24 mouse cellular contexts compared by ENCODE assay signal in the genomic region with DNA sequence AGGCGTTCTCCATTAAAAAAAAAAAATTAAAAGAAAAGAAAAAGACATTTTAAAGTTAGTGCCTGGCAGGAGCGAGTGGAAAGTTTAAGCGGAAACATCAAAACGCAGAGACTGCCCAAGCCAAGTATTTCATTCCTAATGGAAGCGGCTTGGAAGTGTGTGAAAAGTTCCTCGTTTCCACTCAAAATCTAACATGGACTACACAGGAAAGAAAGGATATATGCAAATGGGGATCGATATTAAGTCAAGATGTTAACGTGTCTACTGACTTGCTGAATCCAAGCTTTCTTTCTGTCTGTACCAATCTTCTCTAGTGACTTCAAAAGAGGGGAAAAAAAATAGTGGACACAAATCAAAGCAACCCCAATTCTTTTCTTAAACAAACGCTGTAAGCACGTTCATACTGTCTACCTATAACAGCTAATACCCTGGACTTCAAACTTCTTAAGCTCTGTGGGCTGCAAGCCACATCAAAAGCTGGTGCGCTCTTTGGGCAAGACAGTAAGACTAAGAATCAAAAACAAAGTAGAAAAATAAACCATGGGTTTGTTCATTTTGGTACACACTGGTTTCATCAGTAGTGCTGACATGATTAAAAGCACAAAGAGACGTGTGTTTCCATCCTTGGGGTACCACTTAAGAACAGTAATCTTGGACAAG. TPM values are rescaled to one million over a fixed set of nuclear protein-coding genes. Genes with fewer than 3 reads are reported as not detected.
A peak's percentile ranks its signal among the peaks of the same experiment; 100 is the strongest.
DNase-seq lines count a peak whose midpoint lies in the region; ATAC-seq and TF ChIP-seq lines count a peak whose summit lies in the region.
"Had no signal": no experiment of that assay in that cellular context is flagged by ENCODE, and none has a peak within 500 bp of the region (broad histone marks: within the 10 kb centered on the region; RNA-seq: fewer than 3 reads in every experiment).

No protein-coding gene starts in this region.

- DNase-seq in heart, adult 2 months = no peak
- no peak for DNase-seq in heart, postnatal 36 days
- peak; percentile 66 for DNase-seq in CD4-positive helper T cell, adult 2 months (ENCODE audit: low read depth, low spot score)
- DNase-seq in limb, embryonic 14.5 days (ENCODE audit: low spot score) = peak; percentile 73
- no peak for DNase-seq in midbrain, embryonic 14.5 days
- DNase-seq: adrenal gland, postnatal 25 days; cerebellum, adult 11-12 months; cerebellum, postnatal 25 days; embryo, embryonic 11 days; gastrocnemius, postnatal 14 days; kidney, adult 8-10 months; kidney, postnatal 25 days; lung, postnatal 14 days; retina, postnatal 1 day; thymus, postnatal 14 days had no signal

- H3K27me3 ChIP-seq in heart, adult 2 months (ENCODE audit: control insufficient read depth, insufficient read depth, low read length) = no peaks in the 10 kb centered on the region
- no peaks in the 10 kb centered on the region for H3K27me3 ChIP-seq in limb, embryonic 14.5 days (ENCODE audit: control insufficient read depth, insufficient read depth, low read length)
- H3K27me3 ChIP-seq in midbrain, embryonic 14.5 days (ENCODE audit: control insufficient read depth, insufficient read depth, low read length) = no peaks in the 10 kb centered on the region
- H3K27me3 ChIP-seq: megakaryocyte, embryonic 14.5 days; Patski had no signal

- no peak overlapping the region for H3K4me3 ChIP-seq in heart, adult 2 months
- no peak overlapping the region for H3K4me3 ChIP-seq in limb, embryonic 14.5 days (replicated peaks; ENCODE audit: low read length)
- no peak overlapping the region for H3K4me3 ChIP-seq in midbrain, embryonic 14.5 days (replicated peaks; ENCODE audit: low read depth, low read length)
- H3K4me3 ChIP-seq: megakaryocyte, embryonic 14.5 days had no signal

- no peak for TF ChIP-seq EP300 in heart, adult 2 months (IDR thresholded peaks at IDR 0.05; ENCODE audit: insufficient read depth, low read depth, low read length)

- TF ChIP-seq POLR2A in heart, adult 2 months (IDR thresholded peaks at IDR 0.05; ENCODE audit: insufficient read depth, low read depth, low read length) = no peak
- TF ChIP-seq POLR2A in limb, embryonic 14.5 days (IDR thresholded peaks at IDR 0.05; ENCODE audit: borderline replicate concordance, extremely low read depth, insufficient read depth, insufficient read length) = no peak

- H3K36me3 ChIP-seq in heart, adult 2 months (ENCODE audit: control insufficient read depth, insufficient read depth, low read length) = peaks cover 51% of the 10 kb centered on the region
- H3K36me3 ChIP-seq in limb, embryonic 14.5 days (ENCODE audit: control insufficient read depth, insufficient read depth, low read length) = no peaks in the 10 kb centered on the region; the same call in 1 of the 2 replicates
- H3K36me3 ChIP-seq in midbrain, embryonic 14.5 days (ENCODE audit: control insufficient read depth, insufficient read depth, low read length) = peaks cover 5% of the 10 kb centered on the region; the same call in 1 of the 2 replicates

- peak; percentile 42 for ATAC-seq in activated CD4-positive, CD25-positive, alpha-beta regulatory T cell, adult 4 months
- no peak for ATAC-seq in limb, embryonic 14.5 days (ENCODE audit: low FRiP score, low read depth)
- no peak for ATAC-seq in erythroblast, adult 5-6 weeks (replicated peaks; ENCODE audit: low FRiP score, poor library complexity, severe bottlenecking)
- no peak for ATAC-seq in midbrain, embryonic 14.5 days (ENCODE audit: low FRiP score, low TSS enrichment)
- ATAC-seq in monocyte, adult 5-6 weeks (replicated peaks; ENCODE audit: insufficient number of reproducible peaks, low FRiP score, low TSS enrichment, poor library complexity, severe bottlenecking) = no peak
- ATAC-seq: forebrain, embryonic 14.5 days; hindbrain, postnatal 0 days; midbrain, embryonic 16.5 days; Patski had no signal

- H3K79me2 ChIP-seq in heart, adult 2 months (replicated peaks; ENCODE audit: control insufficient read depth, insufficient read depth, low read length) = peaks cover 2% of the 10 kb centered on the region

- 63% methylated on average over 12 of the region's 12 CpGs for WGBS in heart, adult 2 months
- 57% methylated on average over 12 of the region's 12 CpGs for WGBS in limb, embryonic 14.5 days
- 90% methylated on average over 12 of the region's 12 CpGs for WGBS in midbrain, embryonic 14.5 days

- no peak overlapping the region for H3K4me2 ChIP-seq in limb, embryonic 14.5 days (replicated peaks; ENCODE audit: low read depth, low read length, severe bottlenecking)
- H3K4me2 ChIP-seq in midbrain, embryonic 14.5 days (ENCODE audit: low read length) = no peak overlapping the region
- H3K4me2 ChIP-seq: heart, embryonic 11.5 days had no signal

- H3K9me3 ChIP-seq in limb, embryonic 14.5 days (ENCODE audit: control insufficient read depth, low read length) = no peaks in the 10 kb centered on the region
- no peaks in the 10 kb centered on the region for H3K9me3 ChIP-seq in midbrain, embryonic 14.5 days (ENCODE audit: control insufficient read depth, low read length)

- no peak for TF ChIP-seq CTCF in heart, adult 2 months (IDR thresholded peaks at IDR 0.05)

- peaks cover 21% of the 10 kb centered on the region for H3K4me1 ChIP-seq in heart, adult 2 months (ENCODE audit: control insufficient read depth, insufficient read depth, low read length)
- H3K4me1 ChIP-seq in limb, embryonic 14.5 days (ENCODE audit: control insufficient read depth, insufficient read depth, low read length) = peaks cover 3% of the 10 kb centered on the region; the same call in 1 of the 2 replicates
- no peaks in the 10 kb centered on the region for H3K4me1 ChIP-seq in midbrain, embryonic 14.5 days (ENCODE audit: control insufficient read depth, insufficient read depth, low read length)

- intact Hi-C loops in heart, adult 2 months (cut with DNase I) = no loop called here
- intact Hi-C loops in heart, postnatal 36 days (cut with DNase I) = loop anchor here (2.0 kb wide), 1 partner anchor 15 kb away; no protein-coding TSS in a partner anchor

- H3K9ac ChIP-seq in heart, adult 2 months (ENCODE audit: low read depth, low read length) = no peak overlapping the region
- H3K9ac ChIP-seq in limb, embryonic 14.5 days (ENCODE audit: low read depth, low read length, severe bottlenecking) = no peak overlapping the region
- H3K9ac ChIP-seq in midbrain, embryonic 14.5 days (replicated peaks; ENCODE audit: low read length) = no peak overlapping the region

- peak overlapping the region; percentile 42 for H3K27ac ChIP-seq in heart, adult 2 months
- 0 out of 2 replicates have a peak overlapping the region, but pooled peaks have one; percentile 16 for H3K27ac ChIP-seq in limb, embryonic 14.5 days (replicated peaks; ENCODE audit: low read depth, low read length)
- no peak overlapping the region for H3K27ac ChIP-seq in midbrain, embryonic 14.5 days (replicated peaks; ENCODE audit: low read depth, low read length)
- H3K27ac ChIP-seq: hindbrain, postnatal 0 days had no signal

RNA-seq across cellular contexts. Expression of gene Pik3r1, which starts 54.5 kb away (rescaled TPM):
- 100 to 1,000 TPM; 111 to 132 TPM for total RNA-seq in heart, adult 2 months (2021)
- 23.7 and 41.4 TPM in 2 replicates for polyA plus RNA-seq in heart, adult 2 months (2012; rRNA removed)
- total RNA-seq in heart, postnatal 36 days (2021) = 100 to 1,000 TPM; 102 to 142 TPM
- 10 to 100 TPM; 62.7 to 97.2 TPM for polyA plus RNA-seq in activated CD4-positive, CD25-positive, alpha-beta regulatory T cell, adult 4 months (2017; shearing (Covaris generic))
- polyA plus RNA-seq in limb, embryonic 14.5 days (2012; rRNA removed) = 26.7 and 29.2 TPM in 2 replicates
- polyA plus RNA-seq in limb, embryonic 14.5 days (2014; fragmentation: Nextera tagmentation; extraction: Ambion mirVana) = 58.5 and 62.2 TPM in 2 replicates
- 251 and 274 TPM in 2 replicates for total RNA-seq in erythroblast, adult 5-6 weeks (2015; ENCODE audit: low replicate concordance)
- total RNA-seq in erythroblast, adult 5-6 weeks (2017; ENCODE audit: low replicate concordance) = 546 and 697 TPM in 2 replicates
- polyA plus RNA-seq in midbrain, embryonic 14.5 days (2014; fragmentation: Nextera tagmentation; extraction: Ambion mirVana) = 60.2 and 63.3 TPM in 2 replicates
- 284 to 565 TPM (median 296 TPM) in 3 replicates for total RNA-seq in monocyte, adult 5-6 weeks (2017)

Comparison
In these comparisons a context has a peak if more than half of its experiments do, and no peak if none do; other contexts are left out.
1. DNase-seq: peak in CD4-positive helper T cell, adult 2 months (single experiment) and limb, embryonic 14.5 days (single experiment); none in heart, adult 2 months (0 of 2), heart, postnatal 36 days (0 of 2) and midbrain, embryonic 14.5 days (single experiment).